Mouse (Mus musculus): ENCODE measurements around the gene Dusp28.

GRCm38 (mm10) chr1:92912286-92912685 lies 5.5 kb downstream of the Dusp28 start:
- no peak; a peak in 1 of 4 replicates for TF ChIP-seq CTCF (conservative IDR thresholded peaks at IDR 0.05 in 1 of 2, IDR thresholded peaks at IDR 0.05 in 1 of 2; ENCODE audit: low read depth in 2 of 2, low read length in 2 of 2)
- TF ChIP-seq E2F4 (IDR thresholded peaks at IDR 0.05; ENCODE audit: insufficient replicate concordance, low read depth, low read length) = no peak

All from CH12.LX (cell line).